Mouse (Mus musculus) ES-E14 (cell line): Measurements from ENCODE around the gene Prkaa1.

Experiments
- CHD2 ChIP-seq: IDR thresholded peaks from 2 replicates; pipeline ENCODE4 v1.6.1; 2014; ENCODE audit warnings: mild to moderate bottlenecking, low read depth, low read length, inconsistent platforms
- MAFK ChIP-seq: IDR thresholded peaks from 2 replicates; pipeline ENCODE4 v1.6.1; 2014; ENCODE audit warnings: mild to moderate bottlenecking, low read depth, low read length, inconsistent platforms; ENCODE audit not compliant: insufficient read depth
- ZC3H11A ChIP-seq: IDR thresholded peaks from 2 replicates; pipeline ENCODE4 v1.6.1; 2012; ENCODE audit warnings: low read depth, mild to moderate bottlenecking, inconsistent platforms, low read length, borderline replicate concordance
- ZNF384 ChIP-seq: IDR thresholded peaks from 2 replicates; pipeline ENCODE4 v1.6.1; 2012; ENCODE audit warnings: low read depth, low read length, inconsistent platforms

GRCm38 (mm10) chr15:5205222-5205621 is 61.6 kb downstream of the Prkaa1 start:
- TF ChIP-seq ZC3H11A: no peak
- no peak for TF ChIP-seq ZNF384
- TF ChIP-seq CHD2: no peak
- no peak for TF ChIP-seq MAFK
